Mouse (Mus musculus) lung, postnatal 25 days (tissue): Measurements from ENCODE around the gene 1700001P01Rik.
"Not testable (repeated sequence)": the region's sequence is repeated elsewhere in the genome, so short reads cannot be mapped to it uniquely, and the experiment has no call there.

ENCODE experiments used
- DNase-seq: peaks from one replicate; pipeline ENCODE4 v3.0.0; 2022; ENCODE audit warnings: low spot score

Gene 1700001P01Rik

DNA sequence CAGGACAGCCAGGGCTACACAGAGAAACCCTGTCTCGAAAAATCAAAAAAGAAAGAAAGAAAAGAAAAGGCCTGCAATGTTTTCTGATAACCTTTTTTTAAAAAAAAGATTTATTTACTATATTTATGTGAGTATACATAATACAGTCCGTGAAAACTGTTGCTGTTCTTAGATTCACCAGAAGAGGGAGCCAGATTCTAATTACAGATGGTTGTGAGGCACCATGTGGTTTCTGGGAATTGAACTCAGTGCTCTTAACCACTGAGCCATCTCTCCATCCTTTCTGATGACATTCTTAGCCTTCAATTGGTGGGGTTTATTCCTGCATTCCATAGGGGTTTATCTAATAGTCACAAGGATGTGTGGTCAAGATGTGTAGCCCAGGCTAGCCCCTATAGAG is 17.4 kb upstream of the 1700001P01Rik start:
- DNase-seq, result peak; percentile 74

DNA sequence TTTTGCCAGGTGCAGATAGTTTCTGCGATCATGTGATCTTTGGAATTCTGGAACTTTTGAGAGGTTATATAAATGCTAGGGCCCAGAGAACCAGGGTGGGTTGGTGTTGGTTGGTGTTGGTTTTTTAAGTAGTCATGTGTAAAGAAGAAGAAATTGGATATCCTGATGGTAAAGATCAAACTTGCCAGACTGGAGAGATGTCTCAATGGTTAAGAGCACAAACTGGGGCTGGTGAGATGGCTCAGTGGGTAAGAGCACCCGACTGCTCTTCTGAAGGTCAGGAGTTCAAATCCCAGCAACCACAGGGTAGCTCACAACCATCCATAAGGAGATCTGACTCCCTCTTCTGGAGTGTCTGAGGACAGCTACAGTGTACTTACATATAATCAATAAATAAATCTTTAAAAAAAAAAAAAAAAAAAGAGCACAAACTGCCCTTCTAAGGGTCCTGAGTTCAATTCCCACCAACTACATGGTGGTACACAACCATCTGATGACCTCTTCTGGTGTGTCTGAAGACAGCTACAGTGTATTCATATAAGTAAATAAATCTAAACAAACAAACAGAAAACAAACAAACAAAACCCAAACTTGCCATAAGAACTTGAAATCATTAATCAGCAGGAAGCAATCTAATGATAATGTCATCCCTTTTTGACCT is 15.2 kb upstream of the 1700001P01Rik start:
- not testable (repeated sequence) for DNase-seq

GRCm38 (mm10) chr11:97789727-97790126 is 14.0 kb upstream of the 1700001P01Rik start:
- no peak for DNase-seq

DNA sequence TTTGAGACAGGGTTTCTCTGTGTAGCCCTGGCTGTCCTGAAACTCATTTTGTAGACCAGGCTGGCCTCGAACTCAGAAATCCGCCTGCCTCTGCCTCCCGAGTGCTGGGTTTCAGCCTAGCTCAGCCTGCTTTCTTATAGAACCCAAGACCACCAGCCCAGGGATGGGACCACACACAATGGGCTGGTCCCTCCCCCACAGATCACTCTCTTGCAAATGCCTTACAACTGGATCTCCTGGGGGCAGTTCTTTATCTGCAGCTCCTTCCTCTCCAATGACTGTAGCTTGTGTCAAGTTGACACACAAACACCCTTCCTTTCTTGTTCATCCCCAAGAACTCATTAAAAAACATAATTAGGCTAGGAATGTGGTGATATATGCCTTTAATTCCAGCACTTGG is 12.2 kb upstream of the 1700001P01Rik start:
- DNase-seq, result no peak

GRCm38 (mm10) chr11:97782564-97782895 is 6.8 kb upstream of the 1700001P01Rik start:
- no peak for DNase-seq

DNA sequence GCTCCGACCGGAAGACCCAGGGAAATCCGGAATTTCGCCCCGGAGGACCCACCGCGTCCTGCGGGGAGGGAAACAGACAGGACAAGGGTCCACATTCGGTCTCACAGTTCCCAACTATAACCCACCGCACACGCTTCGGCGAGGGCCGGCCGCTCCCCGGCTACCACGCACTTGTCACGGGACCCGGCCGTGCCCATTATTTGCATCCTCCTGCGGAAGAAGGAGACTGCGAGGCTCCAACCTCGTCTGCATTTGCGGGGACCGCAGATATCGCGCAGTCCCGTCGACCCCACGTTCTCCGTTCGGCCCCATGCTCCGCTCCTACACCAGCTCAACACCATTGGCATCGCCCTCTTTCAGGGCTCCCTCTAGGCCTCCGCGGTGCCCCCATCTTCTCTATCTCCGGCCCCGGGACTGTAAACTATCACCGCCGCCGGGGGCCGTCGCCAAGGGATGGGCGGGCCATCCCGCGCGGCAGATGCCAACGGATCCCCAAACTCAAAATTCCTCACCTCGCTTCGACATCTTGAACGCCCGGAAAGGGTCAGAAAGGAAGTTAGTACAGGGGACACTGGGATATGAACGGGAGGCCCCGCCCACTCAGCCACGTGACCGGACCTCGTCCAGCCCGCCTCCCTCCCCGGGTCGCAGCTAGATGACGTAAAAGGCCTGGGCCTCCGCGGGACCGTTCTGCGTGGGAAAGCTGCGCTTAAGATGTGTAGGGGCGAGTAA is 6.3 kb upstream of the 1700001P01Rik start, which contains the start of gene Rpl23:
Rpl23 (minus strand) TSS at position 606 of the 732 bp plus-strand sequence.
- DNase-seq, result peak; percentile 99

DNA sequence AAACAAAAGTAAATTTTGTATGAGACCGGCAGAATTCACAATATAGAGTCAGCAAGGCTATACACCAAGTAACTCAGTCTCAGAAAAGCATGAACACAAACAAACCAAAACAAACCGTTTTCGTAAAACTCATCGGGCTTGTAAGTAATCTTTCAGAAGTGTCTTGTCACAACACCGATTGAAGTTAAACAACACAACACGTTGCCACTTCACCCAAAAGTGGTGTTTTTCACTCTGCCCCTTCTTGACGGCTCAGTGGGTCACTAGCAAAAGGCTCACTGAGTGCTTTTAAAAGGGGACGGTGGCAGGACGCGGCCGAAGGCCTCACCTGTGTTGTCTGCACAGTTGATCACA is 5.7 kb upstream of the 1700001P01Rik start:
- no peak for DNase-seq

DNA sequence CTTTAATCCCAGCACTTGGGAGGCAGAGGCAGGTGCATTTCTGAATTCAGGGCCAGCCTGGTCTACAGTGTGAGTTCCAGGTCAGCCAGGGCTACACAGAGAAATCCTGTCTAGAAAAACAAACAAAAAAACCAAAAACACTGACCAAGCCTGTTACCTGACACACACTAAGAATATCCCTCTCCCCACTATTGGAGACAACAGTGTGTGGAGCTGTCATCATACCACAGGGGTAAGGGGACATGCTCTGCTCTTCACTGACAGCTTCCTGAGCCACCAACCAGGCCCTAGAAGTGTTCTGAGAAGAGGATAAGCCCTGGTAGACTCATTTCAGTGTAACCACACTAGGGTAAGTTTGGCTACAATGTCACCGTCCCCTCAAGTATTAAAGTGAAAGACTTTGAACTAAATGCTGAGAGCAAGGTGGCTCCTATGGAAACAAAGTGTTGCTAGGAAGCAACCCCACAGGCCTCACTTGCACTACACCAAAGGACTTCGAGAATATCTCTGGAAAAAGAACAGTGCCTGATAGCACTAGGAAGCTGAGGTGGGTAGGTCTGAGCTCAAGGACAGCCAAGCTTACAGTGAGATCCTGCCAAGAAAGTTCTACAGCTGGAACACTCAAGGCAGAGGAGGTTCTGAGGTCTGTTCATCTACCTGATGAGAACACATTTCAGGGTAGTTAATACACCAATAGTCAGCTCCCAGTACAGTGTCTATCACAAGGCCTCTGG is 4.4 kb upstream of the 1700001P01Rik start:
- no peak for DNase-seq

DNA sequence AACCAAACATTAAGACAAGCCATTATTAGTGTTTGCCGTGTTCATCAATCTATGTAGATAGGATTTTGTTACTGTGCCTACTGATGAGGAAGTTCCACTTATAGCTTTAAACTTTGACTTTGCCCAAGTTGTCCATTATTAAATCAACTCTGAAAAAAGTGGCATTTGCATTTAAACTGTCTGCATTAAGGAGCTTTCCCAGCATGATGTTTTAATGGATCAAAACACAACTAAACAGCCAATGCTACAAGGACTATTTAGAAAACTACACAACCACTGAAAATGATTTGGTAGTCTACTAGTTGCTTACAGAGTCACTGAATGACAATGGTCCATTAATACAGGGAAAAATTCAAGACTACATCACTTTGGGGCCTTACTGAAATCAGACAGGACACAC is 3.2 kb upstream of the 1700001P01Rik start:
- no peak for DNase-seq

GRCm38 (mm10) chr11:97777129-97777529 is 1.4 kb upstream of the 1700001P01Rik start:
- no peak for DNase-seq

DNA sequence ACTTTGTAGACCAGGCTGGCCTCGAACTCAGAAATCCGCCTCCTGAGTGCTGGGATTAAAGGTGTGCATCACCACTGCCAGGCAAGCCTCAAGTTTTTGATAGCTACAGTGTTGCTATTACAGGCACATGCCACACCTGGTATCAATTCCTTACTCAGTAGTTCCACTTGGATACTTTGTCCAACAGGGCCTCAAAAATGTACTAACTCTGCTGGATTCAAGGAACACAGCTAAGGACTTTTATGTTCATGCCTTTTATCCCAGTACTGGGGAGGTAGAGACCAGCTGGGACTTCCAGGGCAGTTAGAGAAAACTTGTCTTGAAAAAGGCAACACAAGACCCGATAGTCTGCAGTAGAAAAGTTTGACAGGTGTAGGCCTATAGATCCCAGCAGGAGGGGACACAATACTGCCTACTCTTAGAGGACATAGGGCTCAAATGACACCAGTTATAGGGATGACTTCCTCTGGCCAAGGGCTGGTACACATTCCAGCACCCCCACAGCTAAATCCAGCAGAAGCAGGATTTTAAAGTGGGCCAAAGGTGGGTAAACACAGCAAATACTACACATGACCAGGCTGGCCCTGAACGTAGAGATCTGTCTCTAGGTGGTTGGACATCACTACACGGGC is 895 bp upstream of the 1700001P01Rik start:
- DNase-seq, result no peak

- no peak for DNase-seq
These were observed 532 bp downstream of the 1700001P01Rik start for GRCm38 (mm10) chr11:97775186-97775585.

GRCm38 (mm10) chr11:97771410-97771809 is 4.3 kb downstream of the 1700001P01Rik start:
- DNase-seq, result no peak

DNA sequence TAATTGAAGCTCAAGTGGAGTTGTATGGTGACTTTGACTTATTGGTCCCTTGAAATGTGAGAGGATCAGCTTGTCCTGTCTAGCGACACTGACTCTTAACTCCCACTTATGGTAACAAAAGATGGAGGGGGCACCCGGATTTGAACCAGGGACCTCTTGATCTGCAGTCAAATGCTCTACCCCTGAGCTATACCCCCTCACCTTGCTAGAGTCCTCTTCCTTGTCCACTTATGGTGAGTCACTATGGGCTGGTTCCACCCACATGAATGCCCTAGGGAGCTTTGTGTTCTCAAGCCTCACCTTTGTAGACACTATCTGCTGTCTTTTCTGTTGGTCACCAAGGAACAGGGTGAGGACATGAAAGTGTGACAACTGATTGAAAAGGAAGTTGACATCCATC is 6.0 kb downstream of the 1700001P01Rik start:
- no peak for DNase-seq

GRCm38 (mm10) chr11:97766154-97766881 is 9.4 kb downstream of the 1700001P01Rik start, which contains the start of gene Cwc25:
Cwc25 (minus strand) TSS chr11:97766556.
- peak; percentile 96 for DNase-seq

- no peak for DNase-seq
These were observed 14.1 kb downstream of the 1700001P01Rik start for GRCm38 (mm10) chr11:97761638-97762037.

- DNase-seq, result no peak
These were observed 16.8 kb downstream of the 1700001P01Rik start for GRCm38 (mm10) chr11:97758942-97759341.

- DNase-seq, result no peak
These were observed 17.6 kb downstream of the 1700001P01Rik start for GRCm38 (mm10) chr11:97758125-97758524.

DNA sequence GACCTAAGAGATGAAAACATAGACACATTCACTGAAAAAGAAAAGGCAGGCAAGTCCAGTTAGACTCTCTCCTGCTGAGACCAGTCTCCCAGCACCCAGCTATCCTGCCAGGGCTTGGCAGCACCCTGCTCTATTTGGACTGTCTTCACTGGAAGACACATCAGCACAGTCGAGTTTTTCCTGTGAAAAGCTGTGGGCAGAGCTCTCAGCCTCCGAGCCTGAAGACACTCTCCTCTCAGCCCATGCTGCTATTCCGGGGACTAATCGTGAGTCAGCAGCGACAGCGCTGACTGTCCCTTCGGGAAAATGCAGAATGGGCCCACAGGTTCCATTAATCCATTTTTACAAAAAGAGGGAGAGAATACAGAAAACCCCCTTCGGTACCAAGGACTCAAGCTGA is 22.4 kb downstream of the 1700001P01Rik start:
- DNase-seq, result no peak

DNA sequence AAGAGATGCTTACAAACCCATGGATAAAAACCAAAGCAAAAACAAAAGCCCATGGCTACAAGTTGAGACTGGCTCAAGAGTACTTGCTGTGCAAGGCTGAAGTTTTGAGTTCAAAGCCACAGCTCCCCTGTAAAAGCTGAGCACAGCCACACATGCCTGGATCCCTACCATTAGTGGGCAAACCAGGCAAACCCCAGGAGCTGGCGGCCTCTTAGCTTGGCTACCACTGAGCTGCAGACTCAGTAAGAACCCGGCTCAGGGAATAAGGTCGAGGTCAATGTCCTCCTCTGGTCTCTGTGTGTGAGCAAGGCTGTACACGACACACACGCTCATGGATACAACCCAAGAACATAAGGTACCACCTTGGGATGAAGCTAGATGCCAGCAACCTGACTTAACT is 27.2 kb downstream of the 1700001P01Rik start:
- no peak for DNase-seq

DNA sequence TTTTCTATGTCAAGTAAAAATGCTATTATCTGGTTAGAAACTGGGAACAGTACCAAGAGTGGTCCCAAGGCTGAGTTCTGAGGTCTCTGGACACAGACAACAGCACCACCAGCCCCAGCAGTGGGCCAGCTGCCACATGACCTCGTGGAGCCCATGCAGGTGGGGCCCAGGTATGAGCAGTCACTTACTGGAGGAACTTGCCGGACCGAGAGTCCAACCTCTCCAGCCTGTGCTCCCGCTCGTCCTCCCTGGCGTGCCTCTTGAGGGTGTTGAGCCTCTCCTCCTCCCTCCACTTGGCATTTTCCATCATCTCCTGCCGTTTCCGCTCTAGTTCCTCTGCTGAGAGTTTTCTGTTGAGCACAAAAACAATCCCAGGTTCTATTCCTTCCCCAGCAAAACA is 27.9 kb downstream of the 1700001P01Rik start:
- peak; percentile 34 for DNase-seq

DNA sequence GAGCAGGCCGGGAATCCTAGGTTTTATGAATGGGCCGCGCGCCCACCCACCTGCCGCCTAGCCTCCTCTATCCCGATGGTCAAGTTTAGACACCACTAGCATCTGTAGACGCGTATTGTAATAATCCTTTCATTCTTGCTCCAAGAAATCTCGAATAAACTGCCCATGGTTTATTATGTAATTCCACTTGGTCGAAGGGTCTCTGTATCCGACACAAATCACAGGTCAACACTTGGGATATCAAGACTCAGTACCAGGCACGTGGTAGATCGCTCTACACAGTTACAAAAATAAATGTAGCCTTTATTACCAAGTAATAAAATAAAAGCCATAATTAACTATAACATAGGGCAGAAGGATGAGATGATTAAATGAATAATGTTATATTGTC is 30.4 kb downstream of the 1700001P01Rik start:
- no peak for DNase-seq
